Mouse (Mus musculus): ENCODE measurements at regions not wholly inside any gene's neighbourhood (a gene's known extent, or its start where the extent isn't known, plus 50 kb on each side); places are given as distances from the start of the nearest gene placed in this dataset.
A peak's percentile ranks its signal among the peaks of the same experiment; 100 is the strongest.

GRCm38 (mm10) chr12:16268621-16269165 lies 342.1 kb downstream of the Lpin1 start:
- peak; percentile 74 for DNase-seq (ENCODE audit: low read depth, low spot score)

DNA sequence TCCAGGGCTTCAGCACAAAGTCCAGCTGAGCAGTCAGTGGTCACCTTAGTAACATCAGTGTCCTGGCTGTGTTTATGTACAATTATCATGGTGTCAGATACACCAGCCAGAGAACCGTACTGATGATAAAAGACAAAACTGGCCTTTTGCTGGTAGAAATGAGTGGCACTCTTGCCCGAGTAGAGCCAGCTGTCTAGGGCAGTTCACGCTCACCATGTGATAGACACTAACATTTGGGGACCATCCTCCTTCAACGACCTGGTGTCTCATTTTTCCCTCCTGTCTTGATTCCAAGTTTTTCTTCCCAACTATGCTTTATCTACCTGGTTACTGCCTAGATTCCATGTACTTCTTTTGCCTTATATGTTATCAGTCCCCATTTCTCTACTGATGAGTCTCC lies 349.3 kb downstream of the Lpin1 start:
- DNase-seq (ENCODE audit: low read depth, low spot score), result no peak

DNA sequence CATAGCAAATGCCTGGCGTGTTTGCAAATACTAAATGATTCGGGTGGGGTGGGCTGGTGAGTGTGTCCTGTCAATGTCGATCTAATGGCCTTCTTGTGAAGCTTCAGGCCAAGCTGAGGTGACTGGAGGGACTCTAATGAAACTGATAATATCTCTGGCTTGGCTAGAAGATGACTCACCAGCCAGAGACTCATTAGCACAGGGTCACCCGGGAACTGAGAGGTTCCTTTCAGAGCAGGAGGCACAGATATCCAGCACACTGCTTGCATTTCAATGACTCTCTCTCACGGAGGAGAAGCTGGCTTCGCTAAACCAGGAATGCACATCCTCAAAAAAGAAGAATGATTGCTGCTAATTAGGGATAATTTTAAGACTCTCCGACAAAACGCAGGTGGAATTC lies 349.8 kb downstream of the Lpin1 start:
- no peak for DNase-seq (ENCODE audit: low read depth, low spot score)

DNA sequence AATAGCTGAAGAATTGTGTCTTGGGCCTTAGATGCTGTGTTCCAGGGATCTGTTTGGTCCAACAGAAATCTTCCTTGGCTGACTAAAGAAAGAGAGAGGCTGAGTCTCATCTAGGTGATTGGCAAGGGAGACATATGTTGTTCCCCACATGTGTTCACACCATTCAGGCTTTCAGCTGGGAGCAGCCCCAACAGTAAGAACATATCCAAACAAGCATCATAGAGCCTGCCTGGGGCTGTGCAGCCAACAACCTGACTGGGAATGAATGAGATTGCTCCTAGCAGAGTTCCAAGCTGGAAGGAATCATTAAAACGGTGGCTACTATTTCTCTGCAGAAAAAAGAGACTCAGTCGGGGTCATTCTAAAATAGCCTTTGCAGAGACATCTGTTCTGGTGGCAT lies 350.3 kb downstream of the Lpin1 start:
- DNase-seq (ENCODE audit: low read depth, low spot score), result no peak

GRCm38 (mm10) chr12:16250621-16251020 lies 360.1 kb downstream of the Lpin1 start:
- DNase-seq (ENCODE audit: low read depth, low spot score), result no peak

- no peak for DNase-seq (ENCODE audit: low read depth, low spot score)
These were observed 360.7 kb downstream of the Lpin1 start for GRCm38 (mm10) chr12:16250096-16250495.

GRCm38 (mm10) chr12:16239792-16240191 lies 371.0 kb downstream of the Lpin1 start:
- DNase-seq (ENCODE audit: low read depth, low spot score), result no peak

DNA sequence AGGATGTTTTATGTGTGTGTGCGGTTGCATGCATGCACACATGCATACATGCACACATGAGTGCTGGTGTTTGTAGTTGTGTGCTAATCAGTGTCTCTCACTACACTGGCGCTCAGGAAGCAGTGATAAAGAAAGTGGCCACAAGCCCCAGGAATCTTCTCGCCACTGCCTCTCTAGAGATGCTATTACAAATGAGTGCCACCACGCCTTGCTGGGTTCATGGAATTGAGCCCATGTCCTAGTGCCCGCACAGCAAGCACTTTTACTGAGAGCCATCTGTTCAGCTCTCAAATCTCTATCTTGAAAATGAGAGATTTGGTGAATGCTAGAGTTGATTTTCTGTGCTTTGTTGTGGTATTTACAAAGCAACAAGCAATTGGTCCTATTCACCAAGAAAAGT lies 373.3 kb downstream of the Lpin1 start:
- no peak for DNase-seq (ENCODE audit: low read depth, low spot score)

DNA sequence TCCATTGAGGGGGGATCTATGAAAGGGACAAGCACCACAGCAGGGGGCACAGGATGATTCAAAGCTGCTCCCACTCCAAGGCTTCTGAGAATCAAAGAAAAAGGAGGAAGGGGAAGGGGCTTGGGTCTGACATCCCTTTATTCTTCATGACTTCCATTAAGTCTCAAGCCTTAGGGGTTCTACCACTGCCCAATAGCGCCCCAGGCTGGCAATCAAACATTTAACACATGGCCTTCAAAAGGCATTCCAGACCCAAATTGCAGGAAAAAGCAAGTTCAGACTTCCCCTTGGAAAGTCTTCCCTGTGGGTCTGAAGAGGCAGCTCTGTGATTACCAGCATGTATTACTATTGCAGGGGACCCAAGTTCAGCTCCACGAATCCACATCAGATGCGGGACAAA lies 377.2 kb downstream of the Lpin1 start:
- DNase-seq (ENCODE audit: low read depth, low spot score), result no peak

- DNase-seq (ENCODE audit: low read depth, low spot score), result no peak
These were observed 377.9 kb downstream of the Lpin1 start for GRCm38 (mm10) chr12:16232828-16233227.

- DNase-seq (ENCODE audit: low read depth, low spot score), result no peak
These were observed 378.7 kb downstream of the Lpin1 start for GRCm38 (mm10) chr12:16232051-16232450.

DNA sequence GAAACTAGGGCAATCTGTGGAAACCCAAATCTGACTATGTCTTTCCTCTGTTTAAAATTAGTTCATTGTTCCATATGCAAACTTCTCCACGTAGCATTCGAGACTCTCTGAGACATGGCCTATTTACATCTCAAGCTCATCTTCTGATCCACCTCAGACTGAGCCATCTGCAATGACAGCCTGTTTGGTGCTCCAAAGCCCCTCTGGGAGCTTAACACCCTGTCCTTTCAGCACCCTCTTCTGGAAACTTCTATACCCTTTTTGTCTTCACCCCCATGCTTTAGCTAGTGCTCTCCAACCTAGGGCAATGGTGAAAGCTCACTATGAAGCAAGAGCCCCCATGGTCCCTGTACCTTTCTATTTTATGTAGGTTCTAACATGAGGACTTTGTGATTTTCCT lies 379.7 kb downstream of the Lpin1 start:
- no peak for DNase-seq (ENCODE audit: low read depth, low spot score)

- DNase-seq (ENCODE audit: low read depth, low spot score), result no peak
These were observed 385.3 kb downstream of the Lpin1 start for GRCm38 (mm10) chr12:16225428-16225827.

GRCm38 (mm10) chr12:16222836-16223450 lies 387.8 kb downstream of the Lpin1 start:
- DNase-seq (ENCODE audit: low read depth, low spot score), result no peak

GRCm38 (mm10) chr12:16222205-16222604 lies 388.6 kb downstream of the Lpin1 start:
- no peak for DNase-seq (ENCODE audit: low read depth, low spot score)

GRCm38 (mm10) chr12:16221142-16221541 lies 389.6 kb downstream of the Lpin1 start:
- DNase-seq (ENCODE audit: low read depth, low spot score), result no peak

DNA sequence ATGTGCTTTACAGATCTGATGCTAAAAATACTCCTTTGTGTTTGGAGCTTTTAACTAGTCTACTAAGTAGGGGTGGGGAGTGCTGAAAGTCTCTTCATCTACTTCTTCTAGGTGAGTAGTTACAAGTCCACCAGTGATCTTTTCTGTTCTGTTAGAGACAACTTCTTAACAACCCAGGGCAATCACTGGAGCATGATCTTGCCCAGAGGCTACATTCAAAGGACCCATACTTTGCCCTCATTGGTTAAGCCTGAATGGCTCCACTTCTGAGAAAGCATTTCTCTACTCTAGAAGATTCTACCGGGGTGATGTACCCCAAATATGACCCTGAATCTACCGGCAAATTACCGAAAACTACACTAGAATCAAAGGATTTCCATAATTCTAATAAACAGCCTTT lies 390.2 kb downstream of the Lpin1 start:
- no peak for DNase-seq (ENCODE audit: low read depth, low spot score)

DNA sequence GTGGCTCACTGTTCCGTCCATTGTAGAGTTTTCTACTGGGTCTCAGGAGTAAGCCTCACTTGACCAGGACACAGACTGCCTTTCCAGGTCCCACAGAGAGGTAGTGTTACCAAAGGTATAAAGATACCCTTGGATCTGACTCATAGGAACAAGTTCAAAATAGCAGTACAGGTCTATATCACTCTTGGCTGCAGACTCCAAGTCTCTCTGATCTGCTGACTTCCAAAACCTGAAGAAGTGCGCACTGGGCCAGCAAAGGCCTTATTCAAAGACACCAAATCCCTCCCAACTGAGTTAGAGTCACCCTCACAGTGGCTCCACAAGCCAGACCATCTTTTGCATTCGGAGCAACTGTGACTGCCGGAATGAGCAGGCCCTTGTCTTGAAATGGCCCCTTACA lies 391.9 kb downstream of the Lpin1 start:
- DNase-seq (ENCODE audit: low read depth, low spot score), result no peak

- DNase-seq (ENCODE audit: low read depth, low spot score), result no peak
These were observed 393.8 kb upstream of the Trib2 start for GRCm38 (mm10) chr12:16210553-16210952.

GRCm38 (mm10) chr12:16210111-16210510 lies 393.4 kb upstream of the Trib2 start:
- DNase-seq (ENCODE audit: low read depth, low spot score), result no peak

DNA sequence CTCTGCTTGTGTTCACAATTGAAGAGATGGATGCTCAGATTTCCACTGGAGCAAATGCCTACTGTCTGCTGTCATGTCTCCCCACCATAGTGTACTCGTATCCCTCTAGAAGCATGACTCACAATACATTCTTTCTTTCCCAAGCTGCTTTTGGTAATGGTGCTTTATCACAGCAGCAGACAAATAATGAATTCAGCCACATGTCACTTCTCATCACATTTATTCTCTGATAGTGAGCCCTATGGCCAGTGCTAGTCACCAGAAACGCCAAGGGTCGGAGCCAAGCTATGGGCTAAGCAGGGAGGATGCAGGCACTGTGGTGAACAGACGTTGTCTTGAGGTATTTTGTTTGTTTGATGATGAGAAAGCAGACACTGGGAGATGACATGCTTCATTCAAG lies 388.2 kb upstream of the Trib2 start:
- DNase-seq (ENCODE audit: low read depth, low spot score), result no peak

DNA sequence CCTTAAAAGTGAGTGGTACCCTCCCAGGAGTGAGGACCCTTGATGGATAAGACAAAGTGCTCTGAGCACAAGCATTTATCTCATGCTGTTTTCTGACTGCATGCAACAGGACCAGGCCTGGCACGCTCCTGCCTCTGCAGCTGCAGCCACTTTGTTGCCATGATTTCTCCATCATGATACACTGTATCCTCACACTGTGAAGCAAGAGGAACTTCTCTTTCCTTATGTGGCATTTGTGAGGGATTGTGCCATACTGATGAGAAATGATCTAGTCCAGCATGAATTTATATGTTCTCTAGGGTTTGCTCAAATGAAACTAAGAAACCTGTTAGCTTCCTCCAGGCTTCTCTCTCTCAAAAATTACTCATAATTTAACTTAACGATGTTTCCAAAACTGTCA lies 380.2 kb upstream of the Trib2 start:
- DNase-seq (ENCODE audit: low read depth, low spot score), result no peak

DNA sequence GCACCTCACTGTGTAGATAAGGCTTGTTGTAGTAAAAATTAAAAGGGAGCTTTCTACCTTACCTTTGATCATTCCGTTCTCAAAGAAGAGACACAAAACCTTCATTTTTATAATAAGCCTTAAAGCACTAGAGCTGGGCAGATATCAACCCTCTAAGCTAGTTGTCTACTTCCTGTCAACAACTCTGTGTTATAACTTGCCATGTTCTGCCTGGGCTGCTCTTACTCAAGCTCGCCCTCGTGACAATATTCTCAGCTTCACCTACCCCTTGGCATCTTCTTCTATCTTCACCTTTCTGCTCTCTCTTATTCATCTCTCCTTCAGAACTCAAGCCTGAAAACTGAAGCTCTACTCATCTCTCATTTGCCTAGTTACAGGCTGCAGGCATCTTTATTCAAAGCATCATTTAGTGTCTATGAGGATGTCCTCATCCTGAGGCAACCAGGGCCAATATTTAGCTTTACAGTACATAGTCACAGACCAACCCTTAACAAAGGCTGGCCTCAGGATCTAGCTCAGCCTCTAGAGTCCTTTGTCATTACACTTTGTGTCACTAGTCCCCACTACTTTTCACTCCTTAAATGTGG lies 375.2 kb upstream of the Trib2 start:
- DNase-seq (ENCODE audit: low read depth, low spot score), result no peak

DNA sequence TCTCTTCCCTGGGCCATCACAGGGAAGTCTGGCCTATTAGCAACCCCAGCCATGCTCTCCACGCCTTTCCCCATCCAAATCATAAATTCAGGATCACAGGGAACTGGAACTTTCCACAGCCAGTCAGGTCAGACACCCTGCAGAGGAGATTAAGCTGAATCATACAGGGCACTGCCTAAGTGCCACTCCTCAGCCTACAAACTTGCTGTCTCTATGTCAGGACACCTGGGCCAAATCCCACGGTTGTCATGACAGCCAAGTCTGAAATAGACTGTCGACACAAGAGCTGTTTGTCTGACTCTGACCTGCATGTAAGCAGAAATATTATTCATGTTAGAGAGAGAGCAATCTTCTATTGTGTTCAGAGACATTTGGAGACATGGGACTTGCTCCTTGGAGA lies 374.0 kb upstream of the Trib2 start:
- no peak for DNase-seq (ENCODE audit: low read depth, low spot score)

Measured in retina, adult 2 months (tissue).